Mouse (Mus musculus) spleen, postnatal 14 days (tissue): ENCODE measurements around the gene Phc2.
"Not testable (repeated sequence)": the region's sequence is repeated elsewhere in the genome, so short reads cannot be mapped to it uniquely, and the experiment has no call there.

Experiments
- DNase-seq, 2 experiments: peaks; one replicate each; pipeline ENCODE4 v3.0.0; 2021 to 2022; ENCODE audit warnings: low spot score in 2 of 2

Gene Phc2

DNA sequence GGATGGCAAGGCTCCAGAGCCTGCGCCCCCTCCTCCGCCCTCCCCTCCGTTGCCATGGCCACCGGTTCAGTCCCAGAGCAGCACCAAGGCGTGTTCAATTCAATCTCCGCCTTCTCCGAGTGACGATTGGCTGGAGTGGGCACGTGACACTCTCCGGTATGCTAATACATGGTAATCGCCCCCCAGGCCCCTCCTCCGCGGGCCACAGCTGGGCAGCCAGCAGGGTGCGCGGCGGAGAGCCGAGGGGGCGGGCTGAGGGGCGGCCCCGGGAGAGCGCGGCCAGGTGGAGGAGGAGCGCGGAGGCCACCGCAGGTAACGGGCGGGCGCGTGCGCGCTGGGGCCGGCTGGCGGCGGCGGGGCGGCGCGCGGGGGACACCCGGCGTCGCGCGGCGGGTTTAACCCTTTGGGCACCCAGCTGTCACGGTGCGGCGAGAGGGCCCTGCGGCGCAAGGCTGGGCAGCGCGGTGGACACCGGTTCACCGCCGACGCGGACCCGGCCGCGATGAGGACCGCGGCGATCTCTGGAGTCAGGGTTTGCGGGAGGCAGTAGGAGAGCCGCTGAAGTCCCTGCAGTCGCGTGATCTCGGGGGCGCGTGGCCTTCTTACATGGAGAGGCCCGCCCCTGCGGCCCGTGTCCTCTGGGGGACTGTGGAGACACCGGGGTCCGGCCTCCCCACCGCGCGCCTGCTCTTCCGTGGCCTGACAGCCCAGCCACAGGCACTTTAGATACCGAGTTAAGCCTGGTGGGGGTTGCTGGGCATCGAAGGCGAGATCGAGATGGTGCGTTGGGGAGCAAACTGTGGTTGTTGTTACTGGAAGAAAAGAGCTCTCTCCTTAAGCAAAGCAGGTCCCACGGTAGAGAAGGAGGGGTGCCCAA, at the start of gene Phc2:
Gene Phc2 (plus strand): TSS at position 198 of the 877 bp plus-strand sequence.
- peak; percentile 76 to 87 for DNase-seq

GRCm38 (mm10) chr4:128606586-128606985, 47.9 kb upstream of the Phc2 start:
- no peak for DNase-seq

- no peak for DNase-seq
Measured at GRCm38 (mm10) chr4:128607661-128608060, 46.8 kb upstream of the Phc2 start.

DNA sequence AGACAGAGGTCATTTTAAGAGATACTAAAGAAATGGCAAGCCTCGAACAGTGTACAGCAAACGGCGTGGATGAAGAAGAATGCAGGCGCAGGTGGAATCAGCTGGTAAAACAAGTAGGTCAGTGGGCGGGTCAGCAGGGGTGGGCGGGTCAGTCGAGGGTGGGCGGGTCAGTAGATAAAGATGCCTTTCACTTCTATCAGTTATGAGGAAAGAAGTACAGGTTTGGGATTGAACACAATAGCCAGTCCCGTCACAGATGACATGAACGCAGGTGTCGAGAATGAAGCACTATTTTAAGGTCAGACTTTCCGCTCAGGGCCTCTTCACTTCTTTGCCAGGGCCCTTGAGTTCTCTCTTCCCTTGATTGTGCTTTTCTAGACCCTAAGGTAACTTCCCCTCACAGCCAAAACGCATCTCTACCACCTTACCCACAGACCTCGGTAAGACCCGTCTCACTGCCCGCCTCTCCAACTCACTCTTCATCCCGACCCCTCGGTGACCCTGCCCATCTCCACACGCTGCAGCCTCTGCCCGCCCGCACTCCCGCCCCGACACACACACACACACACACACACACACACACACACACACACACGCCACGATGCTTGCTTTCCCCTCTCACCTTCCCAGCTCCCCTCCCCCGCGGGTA, 45.1 kb upstream of the Phc2 start:
- no peak for DNase-seq

DNA sequence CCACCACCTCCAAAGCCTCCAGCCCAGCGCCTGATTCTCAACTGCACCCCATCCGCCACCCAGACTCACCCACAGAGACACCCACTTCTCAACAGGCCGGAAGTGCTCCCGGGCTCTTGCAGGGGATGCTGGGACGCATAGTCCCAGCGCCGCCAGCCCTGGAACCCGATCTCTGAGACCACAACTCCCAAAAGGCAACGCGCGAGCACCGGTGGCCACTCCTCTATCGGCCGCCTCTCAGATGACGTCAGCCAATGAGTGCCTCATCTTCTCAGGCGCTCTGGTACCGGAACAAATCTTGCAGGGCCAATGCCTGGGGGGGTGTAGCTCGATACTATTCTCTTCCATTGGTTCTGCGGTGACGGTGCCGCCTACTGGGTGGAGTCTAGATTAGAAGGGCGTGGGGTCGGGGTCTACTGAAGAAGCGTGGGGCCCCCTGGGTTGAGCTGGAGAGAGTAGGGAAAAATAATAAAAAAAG, 44.5 kb upstream of the Phc2 start, which contains the start of gene Zscan20:
Gene Zscan20 (minus strand): TSS at position 174 of the 478 bp plus-strand sequence.
- DNase-seq: peak; percentile 76 to 86

GRCm38 (mm10) chr4:128610706-128611105, 43.8 kb upstream of the Phc2 start:
- no peak for DNase-seq

DNA sequence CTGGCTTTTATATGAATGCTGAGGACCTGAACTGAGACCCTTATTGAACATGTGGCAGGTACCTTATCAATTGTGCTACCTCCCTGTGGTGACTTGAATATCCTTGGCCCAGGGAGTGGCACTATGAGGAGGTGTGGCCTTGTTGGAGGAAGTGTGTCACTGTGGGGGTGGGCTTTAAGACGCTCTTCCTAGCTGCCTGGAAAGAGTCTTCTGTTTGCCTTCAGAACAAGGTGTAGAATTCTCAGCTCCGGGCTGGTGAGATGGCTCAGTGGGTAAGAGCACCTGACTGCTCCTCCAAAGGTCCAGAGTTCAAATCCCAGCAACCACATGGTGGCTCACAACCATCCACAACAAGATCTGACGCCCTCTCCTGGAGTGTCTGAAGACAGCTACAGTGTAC, 42.8 kb upstream of the Phc2 start:
- DNase-seq: not testable (repeated sequence)

DNA sequence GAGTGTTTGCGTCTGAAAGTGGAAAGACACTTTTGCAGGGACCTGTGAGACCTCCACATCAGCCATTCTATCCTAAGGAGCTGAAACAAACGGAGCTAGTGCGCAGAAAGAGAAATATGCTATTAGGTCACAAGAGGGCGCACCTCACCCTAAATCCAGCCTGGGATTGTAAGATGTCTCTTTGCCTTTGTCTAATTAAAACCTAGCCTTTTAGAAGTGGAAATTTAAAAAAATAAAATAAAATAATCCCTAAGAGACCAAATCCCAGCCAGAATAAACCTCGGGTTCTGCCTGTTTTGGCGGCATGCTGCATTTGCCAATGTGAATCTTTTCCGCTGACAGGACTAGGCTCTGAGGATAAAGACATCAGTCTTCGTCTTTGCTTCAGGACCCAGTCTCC, 41.2 kb upstream of the Phc2 start:
- no peak for DNase-seq

GRCm38 (mm10) chr4:128615761-128616160, 38.7 kb upstream of the Phc2 start:
- DNase-seq: no peak

GRCm38 (mm10) chr4:128617363-128618120, 37.0 kb upstream of the Phc2 start:
- DNase-seq: no peak

DNA sequence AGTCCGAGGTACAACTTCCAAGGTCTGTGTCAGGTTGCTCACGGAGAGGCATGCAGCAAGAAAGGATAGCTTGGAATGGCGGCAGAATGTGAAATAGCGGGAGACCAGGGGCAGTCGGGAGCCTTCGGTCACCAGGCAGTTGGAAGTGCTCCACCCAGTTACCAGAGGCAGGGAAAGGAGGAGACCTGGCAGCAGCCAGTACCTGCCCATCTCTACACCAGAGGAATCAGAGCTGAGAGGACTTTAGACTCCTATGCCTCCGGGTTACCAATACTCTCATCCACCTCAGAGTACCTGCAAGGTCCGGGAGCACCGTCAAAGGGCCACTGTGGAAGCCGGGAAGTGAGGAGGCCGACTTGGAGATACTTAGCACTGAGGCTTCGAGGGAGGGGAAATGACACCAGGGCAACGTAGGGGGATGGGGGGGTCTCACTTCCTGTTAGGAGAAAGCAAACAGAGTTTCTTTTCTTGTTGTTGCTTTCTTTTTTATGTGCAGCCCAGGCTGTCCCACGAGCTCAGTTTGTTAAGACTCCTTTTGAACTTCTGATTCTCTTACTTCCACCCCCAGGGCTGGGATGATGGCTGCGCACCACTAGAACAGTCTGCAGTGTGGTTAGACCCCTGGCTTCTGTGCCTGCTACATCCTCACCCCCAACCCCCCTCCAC, 36.1 kb upstream of the Phc2 start, which contains the start of gene Tlr12:
Gene Tlr12 (minus strand): TSS at position 374 of the 666 bp plus-strand sequence.
- DNase-seq: no peak

GRCm38 (mm10) chr4:128618963-128619362, 35.5 kb upstream of the Phc2 start:
- no peak for DNase-seq

DNA sequence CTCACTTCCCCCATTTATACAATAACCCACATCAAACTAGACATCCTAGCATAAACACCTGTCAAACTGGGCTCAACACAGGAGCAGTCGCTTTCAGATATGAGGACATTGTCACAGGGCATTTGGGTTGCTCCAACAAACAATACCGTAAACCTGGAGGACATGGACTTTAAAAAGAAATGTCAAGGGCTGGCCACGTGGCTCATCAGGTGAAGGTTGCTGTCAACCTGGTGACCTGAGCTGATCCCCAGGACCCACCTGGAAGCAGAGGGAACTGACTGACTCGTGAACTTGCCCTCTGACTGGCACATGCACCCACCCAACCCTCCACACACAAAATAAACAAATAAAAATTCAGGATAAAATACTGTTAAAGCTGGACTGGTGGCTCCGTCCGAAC, 33.9 kb upstream of the Phc2 start:
- no peak for DNase-seq

DNA sequence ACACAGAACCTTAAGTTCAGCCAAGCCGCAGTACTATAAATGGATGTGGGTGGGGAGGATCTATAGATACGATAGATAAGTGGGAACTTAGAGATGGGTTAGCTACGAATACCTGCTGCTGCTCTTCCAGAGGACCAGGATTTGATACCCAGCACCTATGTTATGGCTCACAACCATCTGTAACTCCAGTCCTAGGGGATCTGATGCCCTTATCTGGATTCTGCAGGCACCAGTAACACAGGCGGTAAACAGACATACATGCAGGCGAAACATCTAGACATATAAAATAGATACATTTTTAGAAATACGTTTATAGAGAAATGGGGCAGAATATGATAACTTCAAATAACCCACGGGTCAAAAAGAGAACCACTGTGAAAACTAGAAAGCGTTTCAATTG, 33.4 kb upstream of the Phc2 start:
- DNase-seq: no peak

- no peak for DNase-seq
Measured at GRCm38 (mm10) chr4:128635451-128635850, 19.1 kb upstream of the Phc2 start.

GRCm38 (mm10) chr4:128635894-128636585, 18.5 kb upstream of the Phc2 start:
- DNase-seq: no peak

GRCm38 (mm10) chr4:128637250-128637649, 17.3 kb upstream of the Phc2 start:
- no peak for DNase-seq

- DNase-seq: no peak
Measured at GRCm38 (mm10) chr4:128638265-128638923, 16.1 kb upstream of the Phc2 start.

- no peak for DNase-seq
Measured at GRCm38 (mm10) chr4:128641766-128642717, 12.5 kb upstream of the Phc2 start.
